Mouse (Mus musculus) lung, postnatal 0 days (tissue): ENCODE measurements around the gene Slc24a2.

Source experiments
- CTCF ChIP-seq: IDR thresholded peaks from 2 replicates; pipeline ENCODE4 v1.5.1; 2016; ENCODE audit warnings: antibody characterized with exemption, mild to moderate bottlenecking
- EP300 ChIP-seq: IDR thresholded peaks from 2 replicates; pipeline ENCODE4 v1.6.1; 2016; ENCODE audit warnings: antibody characterized with exemption, mild to moderate bottlenecking, control low read depth

GRCm38 (mm10) chr4:87100936-87101335 is 129.3 kb downstream of the Slc24a2 start:
- TF ChIP-seq CTCF: no peak
- TF ChIP-seq EP300: no peak
